Mouse (Mus musculus) E14TG2a.4 (cell line): ENCODE results near the gene Pkmyt1.

Source experiments
- H3K27me3 ChIP-seq: 2 replicates; pipeline ENCODE4 v1.6.1; 2014; ENCODE audit warnings: low read length, control low read depth; ENCODE audit not compliant: insufficient read depth
- H3K36me3 ChIP-seq: 2 replicates; pipeline ENCODE4 v1.6.1; 2014; ENCODE audit warnings: low read length, control low read depth; ENCODE audit not compliant: insufficient read depth
- H3K4me1 ChIP-seq: replicated peaks from 2 replicates; pipeline ENCODE4 v1.6.1; 2014; ENCODE audit warnings: low read depth, low read length, control low read depth
- H3K4me3 ChIP-seq: replicated peaks from 2 replicates; pipeline ENCODE4 v1.5.1; 2014; ENCODE audit warnings: mild to moderate bottlenecking, low read length
- H3K9me3 ChIP-seq: 2 replicates; pipeline ENCODE4 v1.6.1; 2014; ENCODE audit warnings: low read length, control low read depth
- CTCF ChIP-seq: conservative IDR thresholded peaks from 2 replicates; pipeline ENCODE4 v1.5.1; 2014; ENCODE audit warnings: low read length
- NANOG ChIP-seq: IDR thresholded peaks from 2 replicates; pipeline ENCODE4 v1.6.1; 2014; ENCODE audit warnings: borderline replicate concordance, low read length, mixed read lengths
- POU5F1 ChIP-seq: IDR thresholded peaks from 2 replicates; pipeline ENCODE4 v1.6.1; 2014; ENCODE audit warnings: low read length, borderline replicate concordance

The Pkmyt1 gene

DNA sequence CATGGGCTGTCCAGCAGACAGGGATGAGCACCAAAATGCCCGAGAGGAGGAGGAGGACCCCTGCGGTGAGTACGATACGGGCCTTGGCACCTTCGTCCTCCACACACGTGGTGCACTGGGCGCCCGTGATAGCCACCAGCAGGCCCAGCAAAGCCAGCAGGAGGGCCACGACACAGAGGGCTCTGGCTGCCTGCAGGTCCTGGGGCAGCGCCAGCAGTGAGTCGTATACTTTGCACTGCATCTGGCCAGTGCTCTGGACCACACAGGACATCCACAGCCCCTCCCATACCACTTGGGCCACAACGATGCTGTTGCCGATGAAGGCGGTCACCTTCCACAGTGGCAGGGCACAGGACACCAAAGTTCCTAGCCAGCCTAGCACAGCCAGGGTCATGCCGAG is 42.9 kb upstream of the Pkmyt1 start:
- peaks cover 74% of the 10 kb centered on the region for H3K4me1 ChIP-seq
- TF ChIP-seq CTCF (no peak), NANOG (no peak), POU5F1 (no peak)
- H3K36me3 ChIP-seq: peaks cover 14% of the 10 kb centered on the region
- no peaks in the 10 kb centered on the region for H3K9me3 ChIP-seq
- H3K4me3 ChIP-seq: peak overlapping the region; percentile 73
- peaks cover 54% of the 10 kb centered on the region for H3K27me3 ChIP-seq

DNA sequence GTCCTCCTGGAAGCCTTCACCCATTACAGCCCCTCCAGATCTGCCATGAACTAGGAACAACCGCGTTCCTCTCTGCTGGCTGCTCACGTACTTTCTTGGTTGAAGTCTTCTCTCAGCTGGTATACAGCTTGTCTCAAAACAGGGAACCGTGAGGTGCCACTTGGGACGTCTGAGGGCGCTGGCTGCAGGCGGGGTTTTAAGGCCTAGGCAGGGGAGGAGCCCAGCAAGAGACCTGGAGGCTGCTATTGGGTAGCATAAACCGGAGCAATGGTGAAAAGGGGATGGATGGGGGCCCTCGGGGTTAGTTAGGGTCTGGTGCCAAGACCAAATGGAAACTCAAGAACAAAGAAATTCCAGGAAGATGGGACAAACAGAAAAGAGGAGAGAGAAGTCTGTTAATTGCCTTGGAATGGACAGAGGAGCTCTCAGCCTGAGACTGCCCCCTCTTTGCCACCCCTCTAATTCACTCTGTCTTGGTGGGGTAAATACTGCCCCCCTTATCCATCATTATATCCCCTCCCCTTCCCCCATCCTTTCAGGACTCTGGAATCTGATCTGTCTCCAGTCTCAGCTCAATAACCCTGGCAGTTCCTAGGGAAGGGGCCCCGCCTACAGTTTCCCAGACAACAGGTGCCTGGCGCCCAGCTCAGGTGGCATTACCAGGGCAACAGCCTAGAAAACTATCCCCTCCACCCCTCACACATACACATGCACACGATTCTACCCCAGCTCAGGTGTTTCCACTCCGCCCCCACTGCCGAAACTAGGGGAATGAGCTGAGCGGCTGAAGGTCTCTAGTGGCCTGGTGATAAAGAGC is 42.1 kb upstream of the Pkmyt1 start, which contains the start of gene Cldn9:
TSS of gene Cldn9 (minus strand) at position 171 of the 817 bp plus-strand sequence.
- TF ChIP-seq NANOG (no peak), POU5F1 (no peak), CTCF (no peak)
- H3K27me3 ChIP-seq: peaks cover 46% of the 10 kb centered on the region
- H3K9me3 ChIP-seq: no peaks in the 10 kb centered on the region
- H3K4me3 ChIP-seq: peak within 1 kb of the TSS; percentile 73
- peaks cover 67% of the 10 kb centered on the region for H3K4me1 ChIP-seq
- peaks cover 14% of the 10 kb centered on the region for H3K36me3 ChIP-seq

DNA sequence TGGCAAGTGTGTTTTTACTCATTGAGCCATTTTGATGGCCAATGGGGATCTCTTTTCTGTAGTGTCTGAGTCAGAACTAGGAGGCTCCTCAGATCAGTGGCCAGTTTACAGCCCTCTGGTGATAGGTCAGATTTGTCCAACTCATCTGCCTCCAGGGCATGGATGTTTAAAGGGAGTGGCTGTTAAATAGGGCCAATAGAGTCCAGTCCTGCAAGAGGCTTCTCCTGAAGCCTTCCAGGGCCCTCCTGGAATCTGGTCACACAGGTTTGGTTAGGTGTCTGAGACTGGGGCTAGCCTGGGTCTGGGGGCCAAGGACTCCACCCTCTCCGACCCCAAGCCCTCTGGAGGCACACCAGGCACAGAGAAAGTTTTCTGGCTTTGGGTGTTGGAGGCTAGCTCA is 31.6 kb upstream of the Pkmyt1 start:
- Histone ChIP-seq H3K36me3 (no peaks in the 10 kb centered on the region), H3K9me3 (no peaks in the 10 kb centered on the region), H3K4me1 (peaks cover 60% of the 10 kb centered on the region), H3K4me3 (peak overlapping the region; percentile 0; the same call in 1 of the 2 replicates), H3K27me3 (peaks cover 26% of the 10 kb centered on the region)
- TF ChIP-seq POU5F1 (no peak), NANOG (no peak), CTCF (no peak)

DNA sequence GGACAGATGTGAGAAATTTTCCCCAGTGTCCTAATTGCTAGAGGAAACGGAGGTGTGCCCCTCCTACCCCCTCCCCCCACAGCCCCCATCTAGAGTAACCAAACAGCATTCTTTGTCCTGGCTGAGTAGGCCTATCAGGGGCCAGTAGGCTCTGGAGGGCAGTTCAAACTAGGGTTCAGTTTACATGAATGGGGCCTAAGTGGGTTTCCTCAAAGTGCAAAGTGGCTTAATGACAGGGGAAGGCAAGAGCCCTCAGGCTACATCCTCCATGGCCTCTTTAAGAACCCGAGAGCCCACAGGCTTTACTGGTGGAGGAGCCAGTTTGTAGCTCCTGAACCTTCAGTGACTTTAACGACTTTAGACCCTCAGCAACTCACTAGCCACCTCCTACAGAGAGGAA is 30.3 kb upstream of the Pkmyt1 start:
- H3K27me3 ChIP-seq: peaks cover 28% of the 10 kb centered on the region
- H3K4me1 ChIP-seq: peaks cover 63% of the 10 kb centered on the region
- TF ChIP-seq NANOG: peak; percentile 5; the same call in 1 of the 2 replicates
- TF ChIP-seq POU5F1: no peak
- no peak for TF ChIP-seq CTCF
- H3K36me3 ChIP-seq: no peaks in the 10 kb centered on the region
- no peak overlapping the region for H3K4me3 ChIP-seq
- no peaks in the 10 kb centered on the region for H3K9me3 ChIP-seq

DNA sequence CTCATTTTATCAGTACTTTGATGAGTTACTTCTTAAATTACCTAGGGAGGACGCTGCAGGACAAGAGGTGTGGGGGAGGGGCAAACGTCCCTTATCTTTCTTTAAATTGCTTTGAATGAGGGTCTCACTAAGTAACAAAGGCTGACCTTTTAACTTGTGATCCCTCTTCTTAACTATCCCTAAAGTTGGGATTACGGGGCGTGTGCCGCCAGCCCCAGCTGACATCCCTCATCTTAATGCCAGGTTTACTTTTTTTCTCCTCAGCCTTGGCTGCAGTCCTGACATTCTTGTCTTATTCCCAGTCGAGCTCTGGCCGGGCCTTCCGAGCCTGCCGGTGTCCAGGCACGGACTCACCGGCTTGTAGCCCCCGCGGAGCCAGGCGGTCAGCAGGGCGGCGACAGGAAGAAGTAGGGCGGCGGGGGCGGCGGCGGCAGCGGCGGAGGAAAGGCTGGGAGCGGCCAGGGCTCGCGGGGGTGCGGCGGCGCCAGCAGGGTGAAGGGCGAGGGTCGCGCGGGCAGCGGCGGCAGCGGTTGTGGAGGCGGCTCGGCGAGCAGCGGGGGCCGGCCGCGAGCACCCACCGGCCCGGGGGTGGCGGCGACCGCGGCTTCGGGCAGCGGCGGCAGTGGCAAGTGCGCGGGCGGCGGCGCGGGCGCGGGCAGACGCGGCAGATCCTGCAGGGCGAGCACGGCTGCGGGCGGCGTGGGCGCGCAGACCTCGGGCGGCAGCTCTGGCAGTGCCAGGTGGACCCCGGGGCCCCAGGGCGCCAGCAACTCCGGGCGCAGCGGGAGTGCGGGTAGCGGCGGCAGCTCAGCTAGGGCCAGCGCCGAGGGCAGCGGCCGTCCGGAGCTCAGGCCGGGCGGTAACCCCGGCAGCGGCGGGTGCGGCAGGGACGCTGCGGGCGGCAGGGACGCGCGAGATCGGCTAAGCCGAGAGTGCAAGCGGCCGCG is 26.7 kb upstream of the Pkmyt1 start:
- peaks cover 50% of the 10 kb centered on the region for H3K4me1 ChIP-seq
- TF ChIP-seq CTCF (no peak), NANOG (no peak), POU5F1 (no peak)
- no peaks in the 10 kb centered on the region for H3K36me3 ChIP-seq
- H3K4me3 ChIP-seq: peak overlapping the region; percentile 90
- H3K27me3 ChIP-seq: peaks cover 35% of the 10 kb centered on the region
- no peaks in the 10 kb centered on the region for H3K9me3 ChIP-seq

DNA sequence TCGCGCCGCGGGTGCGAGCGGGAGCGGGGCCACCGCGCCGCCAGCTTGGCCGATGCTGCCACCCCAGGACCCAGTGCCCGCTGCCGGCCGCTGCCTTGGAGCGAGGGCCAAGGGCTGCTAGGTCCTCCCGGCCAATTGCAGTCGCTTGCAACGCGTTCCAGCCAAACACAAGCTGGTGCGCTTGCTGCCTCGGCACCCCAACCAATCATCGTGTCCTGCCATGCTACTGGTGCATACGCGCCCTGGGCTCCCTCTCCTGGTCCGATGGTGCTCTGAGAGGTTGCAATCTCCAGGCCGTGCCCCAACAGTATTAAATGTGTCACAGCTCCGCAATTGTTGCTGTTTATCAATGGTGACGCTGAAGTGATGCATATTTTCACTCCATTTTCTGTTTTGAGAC is 26.1 kb upstream of the Pkmyt1 start:
- Histone ChIP-seq H3K36me3 (no peaks in the 10 kb centered on the region), H3K4me1 (peaks cover 49% of the 10 kb centered on the region), H3K27me3 (peaks cover 33% of the 10 kb centered on the region), H3K9me3 (no peaks in the 10 kb centered on the region), H3K4me3 (peak overlapping the region; percentile 90)
- TF ChIP-seq POU5F1 (no peak), NANOG (no peak), CTCF (peak; percentile 11; the same call in 1 of the 2 replicates)

DNA sequence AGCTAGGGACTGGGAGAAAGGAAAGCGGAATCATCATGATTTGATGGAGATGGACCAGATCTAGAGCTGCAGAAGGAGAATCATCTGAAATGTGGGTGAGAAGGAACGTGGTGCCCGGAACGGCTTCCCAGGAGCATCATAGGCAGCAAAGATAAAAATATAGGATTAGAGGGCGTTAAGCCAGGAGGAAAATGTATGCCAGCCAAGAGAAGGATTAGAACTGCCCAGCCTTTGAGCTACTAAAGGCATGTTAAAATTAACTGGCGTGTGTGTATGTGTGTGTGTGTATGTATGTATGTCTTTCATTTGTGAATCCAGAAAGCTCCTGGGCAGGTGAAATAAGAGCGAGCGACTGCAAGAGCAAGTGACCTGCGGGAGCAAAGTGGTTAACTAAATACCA is 22.8 kb upstream of the Pkmyt1 start:
- peaks cover 28% of the 10 kb centered on the region for H3K4me1 ChIP-seq
- H3K9me3 ChIP-seq: no peaks in the 10 kb centered on the region
- H3K4me3 ChIP-seq: no peak overlapping the region
- peaks cover 38% of the 10 kb centered on the region for H3K27me3 ChIP-seq
- TF ChIP-seq NANOG (no peak), CTCF (no peak), POU5F1 (no peak)
- H3K36me3 ChIP-seq: no peaks in the 10 kb centered on the region

DNA sequence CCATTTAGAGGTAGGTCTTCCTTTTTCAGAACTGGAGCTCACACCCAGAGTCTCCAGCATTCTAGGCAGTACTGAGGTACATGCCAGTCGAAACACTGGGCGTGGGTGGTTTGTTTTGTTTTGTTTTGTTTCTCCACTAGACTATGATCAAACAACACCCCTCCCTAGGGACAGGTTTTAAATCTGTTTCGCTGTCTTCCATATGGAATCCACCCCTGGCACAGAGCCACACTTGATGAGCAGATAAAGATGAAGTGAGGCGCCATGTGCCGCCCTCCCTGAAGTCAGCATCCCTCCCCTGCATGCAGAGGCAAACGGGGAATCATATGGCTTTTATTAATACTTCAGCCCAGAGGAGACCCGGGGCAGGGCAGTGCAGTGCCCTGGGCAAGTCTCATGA is 21.4 kb upstream of the Pkmyt1 start:
- Histone ChIP-seq H3K36me3 (no peaks in the 10 kb centered on the region), H3K27me3 (peaks cover 31% of the 10 kb centered on the region), H3K4me3 (peak overlapping the region; percentile 23; the same call in 1 of the 2 replicates), H3K4me1 (peaks cover 22% of the 10 kb centered on the region), H3K9me3 (no peaks in the 10 kb centered on the region)
- TF ChIP-seq POU5F1 (no peak), NANOG (no peak), CTCF (no peak)
